Mouse (Mus musculus) liver, embryonic 14.5 days (tissue): Measurements from ENCODE around the gene Ift122. TPM values are rescaled to one million over a fixed set of nuclear protein-coding genes. Genes with fewer than 3 reads are reported as not detected.

Experiments used
- ATAC-seq: fragments of 200-750 bp; cut with Nextera tagmentation; 2 replicates; pipeline ENCODE4 v1.8.0; 2017; ENCODE audit warnings: moderate number of reproducible peaks, mild to moderate bottlenecking, moderate library complexity; ENCODE audit not compliant: insufficient read depth
- DNase-seq, 3 experiments: peaks; one replicate each; pipeline ENCODE4 v3.0.0-alpha.2; 2012 to 2013; ENCODE audit warnings: low read depth in 3 of 3, low spot score in 3 of 3
- H3K27ac ChIP-seq: fragments of 300-500 bp; sonication (generic); 2 replicates; pipeline ENCODE4 v1.5.1; 2014; ENCODE audit warnings: moderate library complexity, mild to moderate bottlenecking, control low read depth, inconsistent platforms
- H3K27me3 ChIP-seq: fragments of 300-500 bp; sonication (generic); 2 replicates; pipeline ENCODE4 v1.6.1; 2014; ENCODE audit warnings: mild to moderate bottlenecking, low read length, moderate library complexity; ENCODE audit not compliant: control insufficient read depth, insufficient read depth
- H3K36me3 ChIP-seq: fragments of 300-500 bp; sonication (generic); replicated peaks from 2 replicates; pipeline ENCODE4 v1.6.1; 2014; ENCODE audit warnings: low read depth; ENCODE audit not compliant: control insufficient read depth, insufficient read depth
- H3K4me1 ChIP-seq, 2 experiments: fragments of 200-500 bp in 1 of 2; fragments of 300-500 bp in 1 of 2; sonication (generic) in 1 of 2; replicated peaks; 2 replicates each; pipeline ENCODE4 v1.6.1; 2012 to 2014; ENCODE audit warnings: antibody characterized with exemption in 1 of 2, inconsistent platforms in 1 of 2, low read length in 1 of 2; ENCODE audit not compliant: control insufficient read depth in 2 of 2, insufficient read depth in 2 of 2
- H3K4me2 ChIP-seq: fragments of 300-500 bp; sonication (generic); 2 replicates; pipeline ENCODE4 v1.6.1; 2014; ENCODE audit warnings: low read depth, mild to moderate bottlenecking, control low read depth, moderate library complexity
- H3K4me3 ChIP-seq, 2 experiments: fragments of 200-500 bp in 1 of 2; fragments of 300-500 bp in 1 of 2; sonication (generic) in 1 of 2; 2 replicates each; pipeline ENCODE4 v1.5.1; 2012 to 2014; ENCODE audit warnings: low read depth in 2 of 2, low read length in 2 of 2, mild to moderate bottlenecking in 2 of 2, control low read depth in 1 of 2, inconsistent platforms in 1 of 2, moderate library complexity in 1 of 2; ENCODE audit not compliant: insufficient read depth in 1 of 2
- H3K9ac ChIP-seq: fragments of 300-500 bp; sonication (generic); replicated peaks from 2 replicates; pipeline ENCODE4 v1.6.1; 2014; ENCODE audit warnings: mild to moderate bottlenecking, control low read depth, moderate library complexity
- H3K9me3 ChIP-seq: fragments of 300-500 bp; sonication (generic); 2 replicates; pipeline ENCODE4 v1.6.1; 2016; ENCODE audit warnings: low read length, mixed read lengths; ENCODE audit not compliant: control insufficient read depth
- CTCF ChIP-seq: IDR thresholded peaks from 2 replicates; pipeline ENCODE4 v1.5.1; 2016; ENCODE audit warnings: antibody characterized with exemption, low read depth, control low read depth
- EP300 ChIP-seq: IDR thresholded peaks from 2 replicates; pipeline ENCODE4 v1.6.1; 2016; ENCODE audit warnings: antibody characterized with exemption, low read depth
- WGBS: fragments of 180-500 bp; shearing (Covaris S2); extraction: QIAGEN DNeasy Blood & Tissue Kit; methylation state at CpG from one replicate; pipeline ENCODE4 v1.1.7; 2014; ENCODE audit not compliant: insufficient replicate concordance; 5-methylcytosine and 5-hydroxymethylcytosine counted together
- polyA plus RNA-seq, 2 experiments: library from polyadenylated mRNA; depleted of rRNA in 1 of 2; stranded (reverse) in 1 of 2; unstranded in 1 of 2; fragments of >200 nt; fragmentation: Nextera tagmentation in 1 of 2; extraction: Ambion mirVana in 1 of 2; gene quantifications; 2 replicates each; pipeline versions ENCODE4 v1.2.1 to v1.2.3; 2012 to 2014

The Ift122 gene
- polyA plus RNA-seq, 2 experiments: 1.7 to 1.9 TPM

- no peak for DNase-seq
- Histone ChIP-seq H3K9me3 (no peaks in the 10 kb centered on the region), H3K4me2 (no peak within 1 kb of the TSS), H3K4me3 (no peak within 1 kb of the TSS), H3K36me3 (no peaks in the 10 kb centered on the region), H3K27ac (no peak within 1 kb of the TSS), H3K4me1 (peaks cover 0 to 9% of the 10 kb centered on the region in 2 experiments; a peak in 3 of 4 replicates), H3K9ac (no peak within 1 kb of the TSS), H3K27me3 (no peaks in the 10 kb centered on the region)
- ATAC-seq: no peak
- TF ChIP-seq EP300 (no peak), CTCF (no peak)
- WGBS: 62% methylated on average over 5 of the region's 5 CpGs
Measured at GRCm38 (mm10) chr6:115944638-115945037, 91.4 kb downstream of the Ift122 start, which contains the start of gene H1foo. Gene H1foo (plus strand): TSS chr6:115944938.

DNA sequence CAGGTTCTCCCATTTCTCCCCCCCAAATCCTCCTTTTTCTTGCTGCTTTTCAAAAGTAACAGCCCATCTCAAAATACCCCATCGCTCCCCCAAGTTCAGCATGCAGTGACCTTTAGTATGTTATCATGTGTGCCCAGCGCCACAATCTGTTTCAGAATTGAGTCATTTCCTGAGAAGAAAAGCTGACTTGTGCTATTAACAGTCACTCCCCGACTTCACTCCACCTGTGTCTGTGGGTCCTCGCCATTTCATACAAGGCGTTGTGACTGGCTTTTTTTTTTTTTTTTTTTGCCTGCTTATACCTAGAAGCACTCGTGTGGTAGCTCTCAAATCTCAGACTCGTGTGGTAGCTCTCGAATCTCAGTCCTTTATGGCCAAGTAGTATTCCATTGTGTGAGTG lies 92.4 kb downstream of the Ift122 start:
- Histone ChIP-seq H3K9me3 (no peaks in the 10 kb centered on the region), H3K9ac (no peak overlapping the region), H3K4me1 (peaks cover 0 to 9% of the 10 kb centered on the region in 2 experiments; a peak in 3 of 4 replicates), H3K27me3 (no peaks in the 10 kb centered on the region), H3K27ac (no peak overlapping the region), H3K36me3 (no peaks in the 10 kb centered on the region), H3K4me2 (no peak overlapping the region), H3K4me3 (no peak overlapping the region)
- TF ChIP-seq CTCF (no peak), EP300 (no peak)
- WGBS: 29% methylated on average over 8 of the region's 8 CpGs
- ATAC-seq: no peak
- DNase-seq: no peak

DNA sequence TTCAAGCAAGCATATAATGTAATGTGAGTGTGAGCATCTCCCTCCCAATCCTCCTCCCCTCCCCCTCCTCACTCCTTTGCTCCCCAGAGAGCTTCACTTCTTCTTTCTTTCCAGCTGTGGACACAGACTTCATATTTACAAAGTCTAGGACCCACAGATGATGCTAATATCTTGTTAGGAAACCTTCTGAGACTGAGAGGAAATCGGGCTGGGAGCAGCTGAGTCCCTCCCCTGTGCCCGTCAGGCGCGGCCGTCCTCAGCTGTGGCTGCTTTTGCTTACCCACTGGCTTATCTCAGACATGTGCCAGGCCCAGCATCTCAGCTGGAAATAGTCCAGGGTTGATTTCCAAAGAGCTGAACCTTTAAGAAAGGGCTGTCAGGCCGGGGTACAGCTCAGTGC lies 93.1 kb downstream of the Ift122 start:
- ATAC-seq (no peak), DNase-seq (no peak)
- Histone ChIP-seq H3K27me3 (no peaks in the 10 kb centered on the region), H3K9me3 (no peaks in the 10 kb centered on the region), H3K4me1 (peaks cover 0 to 4% of the 10 kb centered on the region in 2 experiments; a peak in 2 of 4 replicates), H3K36me3 (no peaks in the 10 kb centered on the region), H3K27ac (no peak overlapping the region), H3K4me2 (no peak overlapping the region), H3K4me3 (no peak overlapping the region), H3K9ac (no peak overlapping the region)
- 30% methylated on average over 6 of the region's 6 CpGs for WGBS
- no peak for TF ChIP-seq CTCF
- TF ChIP-seq EP300: no peak

- ATAC-seq (no peak), DNase-seq (no peak)
- Histone ChIP-seq H3K4me3 (no peak overlapping the region), H3K36me3 (no peaks in the 10 kb centered on the region), H3K27me3 (no peaks in the 10 kb centered on the region), H3K4me1 (0 out of 4 replicates have a peak, but pooled peaks cover 0 to 4% of the 10 kb centered on the region in 2 experiments), H3K9me3 (no peaks in the 10 kb centered on the region), H3K9ac (no peak overlapping the region), H3K4me2 (no peak overlapping the region), H3K27ac (no peak overlapping the region)
- TF ChIP-seq CTCF (no peak), EP300 (no peak)
- WGBS: 74% methylated on average over 9 of the region's 9 CpGs
Measured at GRCm38 (mm10) chr6:115954506-115955074, 101.3 kb downstream of the Ift122 start.

GRCm38 (mm10) chr6:115955169-115955568 lies 101.9 kb downstream of the Ift122 start:
- TF ChIP-seq EP300 (no peak), CTCF (no peak)
- no peak for ATAC-seq
- WGBS: 73% methylated on average over 4 of the region's 4 CpGs

More at GRCm38 (mm10) chr6:115955169-115955568, 101.9 kb downstream of the Ift122 start:
- Histone ChIP-seq H3K9me3 (no peaks in the 10 kb centered on the region), H3K4me2 (no peak overlapping the region), H3K27ac (no peak overlapping the region), H3K4me3 (no peak overlapping the region), H3K36me3 (no peaks in the 10 kb centered on the region), H3K9ac (no peak overlapping the region), H3K4me1 (0 out of 4 replicates have a peak, but pooled peaks cover 0 to 4% of the 10 kb centered on the region in 2 experiments), H3K27me3 (no peaks in the 10 kb centered on the region)
- DNase-seq: no peak
